Mouse (Mus musculus) heart, postnatal 4 days (tissue): Measurements from ENCODE around the gene Bbs12. TPM values are rescaled to one million over a fixed set of nuclear protein-coding genes. Genes with fewer than 3 reads are reported as not detected.

Source experiments
- DNase-seq: peaks from one replicate; pipeline ENCODE4 v3.0.0; 2021
- total RNA-seq, 2 experiments: library from RNA; stranded (reverse); gene quantifications; 2 replicates each; pipeline ENCODE4 v1.2.3; 2021

Bbs12 gene
- total RNA-seq, 2 experiments from 2014 or later, result 2.2 to 2.7 TPM

GRCm38 (mm10) chr3:37326627-37327026 is 14.3 kb downstream of the Bbs12 start:
- no peak for DNase-seq

DNA sequence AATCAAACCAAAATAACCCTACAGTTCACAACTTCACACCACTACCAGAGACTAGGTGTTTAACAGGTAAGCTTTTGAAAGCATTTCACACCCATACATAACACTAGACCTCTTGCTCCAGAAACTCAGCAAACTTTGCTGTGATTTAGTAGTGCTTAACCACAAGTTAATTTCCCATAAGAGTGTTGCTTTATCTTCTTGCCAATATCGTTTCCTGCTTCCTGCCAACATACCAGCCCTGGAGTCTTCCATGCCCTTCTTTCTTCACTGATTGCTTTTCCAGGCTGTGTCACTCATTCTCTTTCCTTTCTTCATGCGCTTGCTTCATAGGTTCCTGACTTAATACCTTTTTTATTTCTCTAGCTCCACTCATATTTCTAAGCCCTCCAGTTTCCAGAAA is 16.1 kb downstream of the Bbs12 start:
- DNase-seq, result no peak

- no peak for DNase-seq
These were observed 17.6 kb downstream of the Bbs12 start for GRCm38 (mm10) chr3:37329963-37330362.

- no peak for DNase-seq
These were observed 19.7 kb downstream of the Bbs12 start for GRCm38 (mm10) chr3:37331999-37332449.

GRCm38 (mm10) chr3:37334053-37334452 is 21.7 kb downstream of the Bbs12 start:
- DNase-seq, result no peak

DNA sequence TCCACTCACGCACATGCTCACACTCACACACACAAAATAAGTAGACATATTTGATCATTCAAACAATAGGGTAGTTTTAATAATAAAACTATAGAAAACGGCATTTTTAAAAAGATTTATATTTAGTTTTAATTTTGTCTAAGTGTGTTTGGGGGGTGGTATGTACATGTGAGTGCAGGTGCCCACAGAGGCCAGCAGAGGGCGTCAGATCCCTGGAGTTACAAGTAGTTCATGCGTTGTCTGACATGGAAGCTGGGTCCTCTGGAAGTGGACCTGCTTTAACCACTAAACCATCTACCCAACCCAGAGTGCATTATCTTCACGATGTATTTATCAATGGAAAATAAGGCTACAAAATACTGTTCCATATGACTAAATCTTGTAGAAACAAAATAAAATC is 28.8 kb downstream of the Bbs12 start:
- peak; percentile 40 for DNase-seq

GRCm38 (mm10) chr3:37342811-37343210 is 30.5 kb downstream of the Bbs12 start:
- DNase-seq, result no peak

- no peak for DNase-seq
These were observed 35.3 kb downstream of the Bbs12 start for GRCm38 (mm10) chr3:37347671-37348070.

GRCm38 (mm10) chr3:37348221-37349165 is 36.1 kb downstream of the Bbs12 start, which contains the start of gene Fgf2:
Gene Fgf2 (plus strand): TSS chr3:37348346.
- DNase-seq, result peak; percentile 61

DNA sequence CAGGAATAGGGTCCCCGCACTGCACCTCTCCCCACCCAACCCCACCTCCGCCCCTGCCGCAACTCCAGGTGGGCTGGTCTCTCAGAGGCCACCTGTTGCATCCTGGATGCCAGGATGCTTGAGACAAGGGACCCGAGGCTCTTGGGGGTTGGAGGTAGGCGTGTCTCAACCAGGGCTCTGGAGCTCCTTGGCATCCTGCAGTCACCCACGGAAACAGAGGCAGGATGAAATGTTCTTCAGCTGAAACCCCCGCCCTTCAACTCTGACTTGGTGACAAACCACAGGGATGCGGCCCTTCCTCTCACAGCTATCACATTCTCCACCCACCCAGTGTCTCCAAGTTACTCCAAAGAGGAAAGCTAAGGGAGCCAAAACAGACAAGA is 36.8 kb downstream of the Bbs12 start:
- DNase-seq, result no peak

DNA sequence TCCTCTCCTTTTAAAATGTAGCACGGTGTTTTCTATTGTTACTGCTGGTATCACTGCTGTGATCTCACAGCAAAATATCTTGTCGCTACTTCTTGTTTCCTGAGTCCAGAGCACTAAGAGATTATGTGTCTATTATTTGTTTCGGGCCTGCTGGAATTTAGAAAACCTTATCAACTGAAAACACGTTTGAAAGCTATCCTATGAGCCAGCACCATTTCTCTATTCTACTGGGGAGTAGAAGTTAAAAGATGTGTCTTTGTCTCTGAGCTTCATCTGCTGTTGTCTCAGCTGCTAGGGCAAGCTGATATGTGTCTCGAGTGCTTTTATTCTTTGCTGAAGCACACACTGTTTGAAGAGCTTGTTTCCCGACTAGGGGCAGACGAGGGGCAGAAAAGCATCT is 38.0 kb downstream of the Bbs12 start:
- no peak for DNase-seq

DNA sequence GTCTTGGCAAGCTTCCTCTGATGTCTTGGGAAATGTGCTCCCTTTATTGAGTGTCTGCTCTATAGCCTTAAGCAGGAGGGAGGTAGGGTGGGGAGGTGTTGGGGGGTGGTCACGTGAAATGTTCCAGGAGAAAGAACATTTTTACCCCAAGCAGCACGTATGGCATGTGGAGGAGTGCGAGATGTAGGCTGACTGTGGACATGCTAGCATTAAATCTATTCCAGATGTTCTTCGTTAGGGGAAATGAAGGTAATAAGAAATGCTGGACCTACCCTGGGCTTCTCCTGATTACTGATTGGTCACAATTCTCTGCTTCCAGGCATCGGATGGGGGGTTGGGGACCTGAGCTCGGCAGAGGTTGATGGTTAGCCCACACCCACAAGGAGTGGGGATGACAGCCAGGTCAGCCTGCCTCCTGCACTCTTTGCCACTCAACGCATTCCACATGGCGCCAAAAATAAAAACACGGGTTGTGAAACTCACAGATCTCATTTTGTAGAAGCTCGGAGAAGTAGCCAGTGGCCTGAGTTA is 41.7 kb downstream of the Bbs12 start:
- DNase-seq, result no peak

GRCm38 (mm10) chr3:37354737-37355136 is 42.4 kb downstream of the Bbs12 start:
- DNase-seq, result no peak

DNA sequence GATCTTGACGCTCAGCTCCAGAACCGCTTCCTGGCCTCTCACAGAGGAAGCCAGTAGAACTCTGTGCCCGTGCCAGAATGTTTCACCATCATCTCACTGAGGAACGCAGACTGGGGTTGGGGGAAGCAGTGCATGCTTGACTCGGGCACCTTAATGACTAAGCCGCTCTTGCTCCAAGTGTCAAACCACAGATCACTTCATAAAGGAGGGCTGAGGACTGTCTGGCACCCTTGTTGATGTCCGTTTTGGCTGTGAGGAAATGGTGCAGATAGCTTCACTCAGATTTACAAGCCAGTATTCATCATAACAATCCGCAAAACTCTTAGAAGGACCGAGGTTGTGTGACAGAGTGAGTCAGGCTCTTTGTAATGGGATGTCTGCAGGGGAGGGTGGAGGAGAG is 48.4 kb downstream of the Bbs12 start:
- DNase-seq, result no peak

GRCm38 (mm10) chr3:37365144-37365543 is 52.8 kb downstream of the Bbs12 start:
- no peak for DNase-seq

- DNase-seq, result no peak
These were observed 53.6 kb downstream of the Bbs12 start for GRCm38 (mm10) chr3:37365976-37366375.

GRCm38 (mm10) chr3:37366381-37367053 is 54.2 kb downstream of the Bbs12 start:
- DNase-seq, result no peak

GRCm38 (mm10) chr3:37370407-37370806 is 58.1 kb downstream of the Bbs12 start:
- DNase-seq, result no peak

Other genes with a start within 250 kb of the Bbs12 start
- under 1 TPM in 1 of 2 experiments, not detected in 1; 0.14 TPM for gene Adad1, start 249.0 kb upstream of the Bbs12 start, total RNA-seq
- not detected for gene Il2, start 186.6 kb upstream of the Bbs12 start, total RNA-seq
- gene Il21, start 79.9 kb upstream of the Bbs12 start, total RNA-seq, result not detected
- gene Cetn4, start 154 bp downstream of the Bbs12 start, total RNA-seq, result 1 to 10 TPM; 1.6 to 2.0 TPM
- gene Fgf2, start 35.8 kb downstream of the Bbs12 start, total RNA-seq, result 1 to 10 TPM; 3.2 to 3.5 TPM
- 10 to 100 TPM; 25.4 to 28.9 TPM for gene Spata5, start 107.3 kb downstream of the Bbs12 start, total RNA-seq
- gene Nudt6, start 107.7 kb downstream of the Bbs12 start, total RNA-seq, result 10 to 100 TPM; 15.0 to 15.1 TPM